Mouse (Mus musculus): ENCODE data around the gene Bves. TPM values are rescaled to one million over a fixed set of nuclear protein-coding genes. Genes with fewer than 3 reads are reported as not detected.

Bves gene
- polyA plus RNA-seq, 2 experiments, result 3.4 to 4.2 TPM

DNA sequence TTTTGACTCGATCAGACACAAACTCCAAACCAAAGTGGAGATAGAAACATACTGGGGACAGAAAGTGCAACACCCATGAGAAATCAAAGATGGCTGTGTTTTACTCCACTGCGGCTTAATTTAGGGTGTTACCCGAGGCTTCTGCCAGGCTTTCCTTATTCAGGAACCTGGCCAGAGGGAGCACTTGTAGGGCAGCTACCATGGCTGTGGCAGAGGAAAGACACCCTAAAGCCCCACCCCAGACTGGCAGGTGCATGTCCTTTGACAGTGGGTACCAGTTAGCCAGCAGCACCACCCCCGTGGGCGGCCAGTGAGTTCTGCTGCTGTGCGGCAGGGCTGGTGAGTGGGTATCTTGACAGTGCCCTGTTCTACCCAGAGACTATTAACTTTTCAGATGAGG is 20.5 kb downstream of the Bves start:
- no peak overlapping the region for H3K9ac ChIP-seq (ENCODE audit: low read depth, low read length, severe bottlenecking)
- H3K27ac ChIP-seq (replicated peaks; ENCODE audit: low read depth, low read length), result no peak overlapping the region
- no peaks in the 10 kb centered on the region for H3K27me3 ChIP-seq (ENCODE audit: control insufficient read depth, insufficient read depth, low read length)
- H3K4me2 ChIP-seq (replicated peaks; ENCODE audit: low read depth, low read length, severe bottlenecking), result no peak overlapping the region
- TF ChIP-seq POLR2A (IDR thresholded peaks at IDR 0.05; ENCODE audit: borderline replicate concordance, extremely low read depth, insufficient read depth, insufficient read length), result no peak
- H3K4me3 ChIP-seq (replicated peaks; ENCODE audit: low read length), result no peak overlapping the region
- ATAC-seq (ENCODE audit: low FRiP score, low read depth), result no peak
- no peaks in the 10 kb centered on the region for H3K4me1 ChIP-seq (ENCODE audit: control insufficient read depth, insufficient read depth, low read length)
- no peaks in the 10 kb centered on the region for H3K36me3 ChIP-seq (ENCODE audit: control insufficient read depth, insufficient read depth, low read length)
- WGBS, result 92% methylated on average over 6 of the region's 6 CpGs
- DNase-seq (ENCODE audit: low spot score), result no peak
- H3K9me3 ChIP-seq (ENCODE audit: control insufficient read depth, low read length), result no peaks in the 10 kb centered on the region

DNA sequence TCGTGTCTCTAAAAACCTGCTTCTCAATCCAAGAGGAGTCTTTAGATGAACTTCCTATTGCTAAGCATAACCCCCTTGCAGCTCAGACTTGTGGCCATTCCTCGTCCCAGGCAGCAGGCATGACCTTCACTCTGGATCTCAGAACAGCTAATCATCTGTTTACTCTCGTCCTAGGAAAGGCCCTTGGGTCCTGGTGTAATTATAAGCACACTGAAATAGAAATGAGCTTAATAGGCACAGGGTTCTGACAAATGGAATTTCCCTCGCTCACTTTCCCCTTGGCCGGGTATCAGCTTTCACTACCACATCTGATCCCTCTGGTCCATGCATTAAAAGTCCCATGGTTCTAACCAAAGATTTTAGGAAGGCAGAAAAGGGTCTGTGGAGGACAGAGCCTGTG is 27.8 kb downstream of the Bves start:
- 11% methylated on average over 5 of the region's 5 CpGs for WGBS
- Histone ChIP-seq H3K4me3 (replicated peaks; ENCODE audit: low read length) (no peak overlapping the region), H3K27me3 (ENCODE audit: control insufficient read depth, insufficient read depth, low read length) (no peaks in the 10 kb centered on the region), H3K4me2 (replicated peaks; ENCODE audit: low read depth, low read length, severe bottlenecking) (no peak overlapping the region), H3K9me3 (ENCODE audit: control insufficient read depth, low read length) (no peaks in the 10 kb centered on the region), H3K4me1 (ENCODE audit: control insufficient read depth, insufficient read depth, low read length) (0 out of 2 replicates have a peak, but pooled peaks cover 2% of the 10 kb centered on the region), H3K27ac (replicated peaks; ENCODE audit: low read depth, low read length) (no peak overlapping the region), H3K36me3 (ENCODE audit: control insufficient read depth, insufficient read depth, low read length) (no peaks in the 10 kb centered on the region), H3K9ac (ENCODE audit: low read depth, low read length, severe bottlenecking) (no peak overlapping the region)
- no peak for TF ChIP-seq POLR2A (IDR thresholded peaks at IDR 0.05; ENCODE audit: borderline replicate concordance, extremely low read depth, insufficient read depth, insufficient read length)
- 0 out of 2 replicates have a peak, but pooled peaks have one; percentile 26 for ATAC-seq (ENCODE audit: low FRiP score, low read depth)
- DNase-seq (ENCODE audit: low spot score), result peak; percentile 29

DNA sequence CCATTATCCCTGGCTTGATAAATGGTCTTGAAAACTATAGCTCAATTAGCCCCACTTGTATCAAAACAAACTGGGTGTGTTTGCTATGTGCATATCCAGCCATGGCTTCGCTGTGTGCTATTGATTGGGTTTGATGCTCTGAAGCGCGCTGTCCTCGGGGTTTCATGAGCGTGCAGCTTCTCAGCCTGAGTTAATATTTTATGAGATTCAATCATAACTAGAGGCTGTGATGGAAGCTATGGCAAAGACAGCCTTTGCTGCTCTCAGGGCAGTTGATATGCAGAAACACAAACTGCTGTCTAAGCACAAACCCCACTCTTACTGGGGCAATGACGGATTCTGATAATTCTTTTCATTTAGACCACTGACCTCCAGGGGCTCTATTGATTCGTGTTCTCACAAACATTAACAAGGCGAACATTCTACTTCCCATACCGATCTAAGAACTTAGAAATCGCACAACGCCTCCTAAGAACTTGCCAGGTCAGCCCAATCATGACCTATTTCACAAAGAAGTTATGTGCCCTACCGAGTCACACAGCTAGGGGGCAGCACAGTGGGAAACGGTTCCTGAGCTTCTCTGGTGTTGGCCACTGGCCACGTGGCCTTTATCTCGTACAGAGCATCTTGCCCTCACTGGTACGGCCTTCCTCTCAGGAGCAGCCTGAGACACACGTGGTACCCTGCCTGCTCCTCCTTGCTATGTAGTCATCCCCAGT is 31.6 kb downstream of the Bves start:
- Histone ChIP-seq H3K27ac (replicated peaks; ENCODE audit: low read depth, low read length) (no peak overlapping the region), H3K9me3 (ENCODE audit: control insufficient read depth, low read length) (no peaks in the 10 kb centered on the region), H3K4me3 (replicated peaks; ENCODE audit: low read length) (no peak overlapping the region), H3K27me3 (ENCODE audit: control insufficient read depth, insufficient read depth, low read length) (no peaks in the 10 kb centered on the region), H3K4me2 (replicated peaks; ENCODE audit: low read depth, low read length, severe bottlenecking) (no peak overlapping the region), H3K4me1 (ENCODE audit: control insufficient read depth, insufficient read depth, low read length) (0 out of 2 replicates have a peak, but pooled peaks cover 2% of the 10 kb centered on the region), H3K36me3 (ENCODE audit: control insufficient read depth, insufficient read depth, low read length) (no peaks in the 10 kb centered on the region), H3K9ac (ENCODE audit: low read depth, low read length, severe bottlenecking) (no peak overlapping the region)
- no peak for TF ChIP-seq POLR2A (IDR thresholded peaks at IDR 0.05; ENCODE audit: borderline replicate concordance, extremely low read depth, insufficient read depth, insufficient read length)
- 90% methylated on average over 17 of the region's 17 CpGs for WGBS
- DNase-seq (ENCODE audit: low spot score) (no peak), ATAC-seq (ENCODE audit: low FRiP score, low read depth) (no peak)

DNA sequence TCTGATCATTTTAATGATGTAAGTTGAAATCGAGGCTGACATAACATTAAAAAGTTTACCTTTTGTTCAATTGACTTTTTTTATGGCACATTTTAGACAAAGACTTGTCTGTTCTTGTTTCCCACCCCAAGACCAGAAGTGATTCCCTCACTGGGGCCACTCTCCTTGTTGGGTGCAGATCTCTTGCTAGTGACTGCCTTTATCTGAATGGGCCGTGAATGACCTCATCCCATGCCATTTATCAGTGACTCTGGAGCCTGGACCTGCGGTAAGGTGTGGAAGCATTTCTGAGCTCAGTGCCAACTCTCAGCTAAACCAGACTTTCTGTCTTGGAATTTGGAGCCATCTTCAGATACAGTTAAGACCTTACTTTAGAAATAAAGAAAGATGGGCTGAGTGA is 34.1 kb downstream of the Bves start:
- no peaks in the 10 kb centered on the region for H3K4me1 ChIP-seq (ENCODE audit: control insufficient read depth, insufficient read depth, low read length)
- H3K4me3 ChIP-seq (replicated peaks; ENCODE audit: low read length), result no peak overlapping the region
- no peak for TF ChIP-seq POLR2A (IDR thresholded peaks at IDR 0.05; ENCODE audit: borderline replicate concordance, extremely low read depth, insufficient read depth, insufficient read length)
- 76% methylated on average over 3 of the region's 3 CpGs for WGBS
- H3K4me2 ChIP-seq (replicated peaks; ENCODE audit: low read depth, low read length, severe bottlenecking), result no peak overlapping the region
- H3K36me3 ChIP-seq (ENCODE audit: control insufficient read depth, insufficient read depth, low read length), result no peaks in the 10 kb centered on the region
- H3K9ac ChIP-seq (ENCODE audit: low read depth, low read length, severe bottlenecking), result no peak overlapping the region
- ATAC-seq (ENCODE audit: low FRiP score, low read depth) (no peak), DNase-seq (ENCODE audit: low spot score) (no peak)
- H3K9me3 ChIP-seq (ENCODE audit: control insufficient read depth, low read length), result no peaks in the 10 kb centered on the region
- no peak overlapping the region for H3K27ac ChIP-seq (replicated peaks; ENCODE audit: low read depth, low read length)
- H3K27me3 ChIP-seq (ENCODE audit: control insufficient read depth, insufficient read depth, low read length), result no peaks in the 10 kb centered on the region

DNA sequence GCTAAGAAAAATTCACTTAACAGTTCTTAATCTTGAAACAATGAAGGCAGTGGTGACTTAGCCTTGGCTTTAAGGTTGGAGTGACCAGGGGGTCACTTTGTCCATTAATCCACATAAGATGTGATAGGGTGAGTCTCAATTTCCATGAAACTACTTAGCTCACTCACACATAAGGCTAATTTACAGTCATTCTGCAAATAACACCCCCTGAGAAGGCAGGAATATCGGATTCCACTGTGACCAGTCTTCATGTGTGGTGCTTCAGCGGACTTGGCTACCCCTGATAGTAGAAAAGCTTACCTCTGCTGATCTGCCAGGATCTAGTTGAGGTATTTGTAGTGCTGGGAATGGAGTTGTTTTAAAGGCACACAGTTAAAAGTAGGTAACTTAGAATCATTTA is 35.0 kb downstream of the Bves start:
- Histone ChIP-seq H3K4me2 (replicated peaks; ENCODE audit: low read depth, low read length, severe bottlenecking) (no peak overlapping the region), H3K4me3 (replicated peaks; ENCODE audit: low read length) (no peak overlapping the region), H3K9me3 (ENCODE audit: control insufficient read depth, low read length) (no peaks in the 10 kb centered on the region), H3K4me1 (ENCODE audit: control insufficient read depth, insufficient read depth, low read length) (no peaks in the 10 kb centered on the region), H3K9ac (ENCODE audit: low read depth, low read length, severe bottlenecking) (no peak overlapping the region), H3K27me3 (ENCODE audit: control insufficient read depth, insufficient read depth, low read length) (no peaks in the 10 kb centered on the region), H3K27ac (replicated peaks; ENCODE audit: low read depth, low read length) (no peak overlapping the region), H3K36me3 (ENCODE audit: control insufficient read depth, insufficient read depth, low read length) (no peaks in the 10 kb centered on the region)
- 80% methylated on average over 2 of the region's 2 CpGs for WGBS
- no peak for TF ChIP-seq POLR2A (IDR thresholded peaks at IDR 0.05; ENCODE audit: borderline replicate concordance, extremely low read depth, insufficient read depth, insufficient read length)
- DNase-seq (ENCODE audit: low spot score) (no peak), ATAC-seq (ENCODE audit: low FRiP score, low read depth) (no peak)
